Mouse (Mus musculus) CH12.LX (cell line): Measurements from ENCODE around the gene Fry. TPM values are rescaled to one million over a fixed set of nuclear protein-coding genes. Genes with fewer than 3 reads are reported as not detected.

Experiments
- DNase-seq: peaks from one replicate; pipeline ENCODE4 v3.0.0-alpha.2; 2013; ENCODE audit errors: extremely low read depth
- H3K27ac ChIP-seq: 2 replicates; pipeline ENCODE4 v1.5.1; 2012; ENCODE audit warnings: low read depth, mild to moderate bottlenecking, control low read depth, moderate library complexity; ENCODE audit not compliant: insufficient read depth
- H3K27me3 ChIP-seq: replicated peaks from 2 replicates; pipeline ENCODE3; 2012; ENCODE audit warnings: inconsistent platforms
- H3K36me3 ChIP-seq, 2 experiments: replicated peaks in 1 of 2; 2 replicates each; pipeline versions ENCODE3 to v1.6.1; 2012; ENCODE audit warnings: inconsistent platforms in 1 of 2, low read length in 1 of 2, mild to moderate bottlenecking in 1 of 2, mixed read lengths in 1 of 2, moderate library complexity in 1 of 2; ENCODE audit not compliant: control insufficient read depth in 1 of 2, insufficient read depth in 1 of 2
- H3K4me1 ChIP-seq, 2 experiments: 2 replicates each; pipeline ENCODE4 v1.6.1; 2012; ENCODE audit warnings: inconsistent platforms in 1 of 2, moderate library complexity in 1 of 2; ENCODE audit not compliant: insufficient read depth in 2 of 2, control insufficient read depth in 1 of 2
- H3K4me2 ChIP-seq: 2 replicates; pipeline ENCODE4 v1.6.1; 2012; ENCODE audit warnings: low read depth, mild to moderate bottlenecking, control low read depth; ENCODE audit not compliant: poor library complexity, insufficient read depth, severe bottlenecking
- H3K4me3 ChIP-seq, 3 experiments: fragments of 150-350 bp in 1 of 3; sonication (generic) in 1 of 3; replicated peaks in 1 of 3; 2 replicates each; pipeline versions ENCODE3 to v1.5.1; 2011 to 2012; ENCODE audit warnings: low read depth in 2 of 3, low read length in 2 of 3, mild to moderate bottlenecking in 2 of 3, moderate library complexity in 2 of 3, control low read depth in 1 of 3, improper control_type of control experiment in 1 of 3, inconsistent platforms in 1 of 3, mixed read lengths in 1 of 3; ENCODE audit not compliant: poor library complexity in 1 of 3
- H3K79me2 ChIP-seq: replicated peaks from 2 replicates; pipeline ENCODE4 v1.6.1; 2012; ENCODE audit warnings: mild to moderate bottlenecking, moderate library complexity; ENCODE audit not compliant: control insufficient read depth, poor library complexity, insufficient read depth, severe bottlenecking; ENCODE audit errors: extremely low read depth
- H3K9ac ChIP-seq: 2 replicates; pipeline ENCODE4 v1.6.1; 2012; ENCODE audit warnings: low read depth, mild to moderate bottlenecking, control low read depth, moderate library complexity; ENCODE audit not compliant: insufficient read depth
- H3K9me3 ChIP-seq: replicated peaks from 2 replicates; pipeline ENCODE3; 2012; ENCODE audit warnings: low read length, inconsistent platforms, mixed read lengths
- BHLHE40 ChIP-seq: IDR thresholded peaks from 2 replicates; pipeline ENCODE4 v1.6.1; 2011; ENCODE audit warnings: mild to moderate bottlenecking, low read depth, low read length, improper control_type of control experiment
- CHD2 ChIP-seq: IDR thresholded peaks from 2 replicates; pipeline ENCODE4 v1.6.1; 2011; ENCODE audit warnings: low read length, improper control_type of control experiment
- CTCF ChIP-seq, 2 experiments: IDR thresholded peaks in 1 of 2; conservative IDR thresholded peaks in 1 of 2; 2 replicates each; pipeline ENCODE4 v1.5.1; 2011 to 2012; ENCODE audit warnings: low read depth in 2 of 2, low read length in 2 of 2, improper control_type of control experiment in 1 of 2, inconsistent platforms in 1 of 2, mild to moderate bottlenecking in 1 of 2, moderate library complexity in 1 of 2
- E2F4 ChIP-seq: IDR thresholded peaks from 2 replicates; pipeline ENCODE4 v1.6.1; 2011; ENCODE audit warnings: low read depth, low read length, improper control_type of control experiment; ENCODE audit not compliant: insufficient replicate concordance
- ELF1 ChIP-seq: IDR thresholded peaks from 2 replicates; pipeline ENCODE4 v1.6.1; 2014; ENCODE audit warnings: low read depth, mild to moderate bottlenecking, inconsistent platforms, low read length, improper control_type of control experiment
- ETS1 ChIP-seq: conservative IDR thresholded peaks from 2 replicates; pipeline ENCODE4 v1.6.1; 2012; ENCODE audit warnings: low read depth, mild to moderate bottlenecking, inconsistent platforms, low read length, improper control_type of control experiment, moderate library complexity
- GABPA ChIP-seq: IDR thresholded peaks from 2 replicates; pipeline ENCODE4 v1.6.1; 2012; ENCODE audit warnings: low read depth, low read length, improper control_type of control experiment, inconsistent platforms; ENCODE audit not compliant: insufficient replicate concordance
- HCFC1 ChIP-seq: IDR thresholded peaks from 2 replicates; pipeline ENCODE4 v1.6.1; 2012; ENCODE audit warnings: low read depth, mild to moderate bottlenecking, inconsistent platforms, low read length, improper control_type of control experiment
- JUN ChIP-seq: IDR thresholded peaks from 2 replicates; pipeline ENCODE4 v1.6.1; 2011; ENCODE audit warnings: low read depth, mild to moderate bottlenecking, low read length, improper control_type of control experiment, moderate library complexity; ENCODE audit not compliant: insufficient read depth
- JUND ChIP-seq: conservative IDR thresholded peaks from 2 replicates; pipeline ENCODE4 v1.6.1; 2011; ENCODE audit warnings: low read depth, low read length, improper control_type of control experiment
- KAT2A ChIP-seq: IDR thresholded peaks from 2 replicates; pipeline ENCODE4 v1.6.1; 2012; ENCODE audit warnings: low read length, improper control_type of control experiment, inconsistent platforms; ENCODE audit not compliant: insufficient replicate concordance
- MAFK ChIP-seq: IDR thresholded peaks from 2 replicates; pipeline ENCODE4 v1.6.1; 2011; ENCODE audit warnings: low read length, improper control_type of control experiment; ENCODE audit not compliant: insufficient replicate concordance
- MAX ChIP-seq: IDR thresholded peaks from 2 replicates; pipeline ENCODE4 v1.6.1; 2011; ENCODE audit warnings: low read length, improper control_type of control experiment
- MAZ ChIP-seq: IDR thresholded peaks from 2 replicates; pipeline ENCODE4 v1.6.1; 2012; ENCODE audit warnings: low read depth, mild to moderate bottlenecking, inconsistent platforms, low read length, improper control_type of control experiment, moderate library complexity
- MEF2A ChIP-seq: IDR thresholded peaks from 2 replicates; pipeline ENCODE4 v1.6.1; 2014; ENCODE audit warnings: low read depth, mild to moderate bottlenecking, inconsistent platforms, low read length, improper control_type of control experiment, borderline replicate concordance
- MXI1 ChIP-seq: IDR thresholded peaks from 2 replicates; pipeline ENCODE4 v1.6.1; 2011; ENCODE audit warnings: mild to moderate bottlenecking, low read depth, low read length, improper control_type of control experiment
- MYC ChIP-seq: IDR thresholded peaks from 2 replicates; pipeline ENCODE4 v1.6.1; 2011; ENCODE audit warnings: low read depth, mild to moderate bottlenecking, improper control_type of control experiment, low read length
- NELFE ChIP-seq: IDR thresholded peaks from 2 replicates; pipeline ENCODE4 v1.6.1; 2011; ENCODE audit warnings: low read depth, low read length, improper control_type of control experiment
- POLR2A ChIP-seq: IDR thresholded peaks from 2 replicates; pipeline ENCODE4 v1.6.1; 2011; ENCODE audit warnings: low read depth, mild to moderate bottlenecking, improper control_type of control experiment, low read length
- POLR2AphosphoS2 ChIP-seq: IDR thresholded peaks from 2 replicates; pipeline ENCODE4 v1.6.1; 2011; ENCODE audit warnings: low read depth, low read length, improper control_type of control experiment
- RAD21 ChIP-seq: IDR thresholded peaks from 2 replicates; pipeline ENCODE4 v1.6.1; 2011; ENCODE audit warnings: low read depth, mild to moderate bottlenecking, low read length, improper control_type of control experiment, moderate library complexity
- RCOR1 ChIP-seq: conservative IDR thresholded peaks from 2 replicates; pipeline ENCODE4 v1.6.1; 2012; ENCODE audit warnings: low read depth, mild to moderate bottlenecking, inconsistent platforms, low read length, improper control_type of control experiment
- SMC3 ChIP-seq: IDR thresholded peaks from 2 replicates; pipeline ENCODE4 v1.6.1; 2011; ENCODE audit warnings: low read depth, low read length, improper control_type of control experiment
- TBP ChIP-seq: conservative IDR thresholded peaks from 2 replicates; pipeline ENCODE4 v1.6.1; 2011; ENCODE audit warnings: low read depth, low read length, improper control_type of control experiment
- USF1 ChIP-seq: IDR thresholded peaks from 2 replicates; pipeline ENCODE4 v1.6.1; 2014; ENCODE audit warnings: low read depth, mild to moderate bottlenecking, inconsistent platforms, low read length, improper control_type of control experiment
- USF2 ChIP-seq: conservative IDR thresholded peaks from 2 replicates; pipeline ENCODE4 v1.6.1; 2011; ENCODE audit warnings: low read depth, low read length, improper control_type of control experiment
- ZC3H11A ChIP-seq: IDR thresholded peaks from 2 replicates; pipeline ENCODE4 v1.6.1; 2012; ENCODE audit warnings: low read depth, mild to moderate bottlenecking, inconsistent platforms, low read length, improper control_type of control experiment
- ZKSCAN1 ChIP-seq: IDR thresholded peaks from 2 replicates; pipeline ENCODE4 v1.6.1; 2012; ENCODE audit warnings: low read depth, inconsistent platforms, low read length, improper control_type of control experiment, borderline replicate concordance
- ZMIZ1 ChIP-seq: IDR thresholded peaks from 2 replicates; pipeline ENCODE4 v1.6.1; 2012; ENCODE audit warnings: low read depth, mild to moderate bottlenecking, inconsistent platforms, low read length, improper control_type of control experiment
- dilution Hi-C: fragments of 300-500 bp; cut with MboI; formaldehyde crosslinking; loops from 2 replicates; pipeline ENCODE4 v1.14.3; 2020; ENCODE audit warnings: low sequenced_read_pairs; ENCODE audit not compliant: extremely low pct_unique_long_range_greater_than_20kb, extremely low pct_ligation_motif_present
- in situ Hi-C: fragments of 300-500 bp; cut with MboI; formaldehyde crosslinking; loops from 3 replicates; pipeline ENCODE4 v1.14.3; 2019; ENCODE audit warnings: low sequenced_read_pairs, low pct_ligation_motif_present, low pct_unique_long_range_greater_than_20kb, mixed read lengths
- polyA plus RNA-seq: library from polyadenylated mRNA; unstranded; fragments of >175 nt; gene quantifications from 2 replicates; pipeline ENCODE4 v1.2.1, GENCODE M21; 2012; ENCODE audit warnings: low read depth; ENCODE audit not compliant: insufficient read length
- total RNA-seq, 2 experiments: library from RNA; depleted of rRNA; stranded (reverse); fragments of 300-350 nt in 1 of 2; fragments of >200 nt in 1 of 2; gene quantifications; 2 replicates each; pipeline ENCODE4 v1.2.3; 2012 to 2014

The Fry gene
- total and polyA plus RNA-seq, 3 experiments: 0.34 to 0.80 (median 0.34) TPM

DNA sequence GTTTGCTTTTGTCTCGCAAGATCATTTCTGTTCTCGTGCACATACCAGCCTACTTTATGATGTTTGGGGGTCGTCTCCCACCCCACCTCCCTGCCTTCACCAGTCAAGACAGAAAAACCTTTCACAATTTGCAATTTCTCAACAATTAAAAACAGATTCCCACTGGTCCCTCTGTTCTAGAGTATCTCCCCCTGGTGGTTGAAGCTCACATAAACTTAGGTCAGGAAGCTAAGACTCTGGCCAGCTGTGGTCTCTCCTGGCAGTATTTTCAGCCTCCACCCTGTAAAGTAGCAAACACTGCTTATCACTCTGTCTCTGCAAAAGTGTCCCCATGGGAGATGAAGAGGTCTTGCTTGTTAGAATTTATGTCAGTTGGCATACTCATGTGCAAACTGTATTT, 366.8 kb downstream of the Fry start:
- Histone ChIP-seq H3K4me2 (no peak overlapping the region), H3K4me3 (no peak overlapping the region), H3K9me3 (no peaks in the 10 kb centered on the region), H3K36me3 (no peaks in the 10 kb centered on the region), H3K79me2 (no peaks in the 10 kb centered on the region), H3K27me3 (no peaks in the 10 kb centered on the region), H3K27ac (no peak overlapping the region), H3K4me1 (peaks cover 5 to 6% of the 10 kb centered on the region in 2 experiments; a peak in 2 of 4 replicates), H3K9ac (no peak overlapping the region)
- dilution Hi-C loops: no loop called here
- peak; percentile 39 for DNase-seq
- in situ Hi-C loops: no loop called here
- TF ChIP-seq RAD21 (peak; percentile 10), HCFC1 (no peak), ELF1 (no peak), SMC3 (peak; percentile 50), ETS1 (no peak), POLR2A (no peak), ZC3H11A (no peak), MAZ (no peak), USF2 (no peak), CTCF (conservative IDR thresholded peaks at IDR 0.05 in 1 of 2, IDR thresholded peaks at IDR 0.05 in 1 of 2; ENCODE audit: low read depth in 2 of 2, low read length in 2 of 2) (peak; percentile 42 to 68; a peak in 3 of 4 replicates), RCOR1 (no peak), MXI1 (no peak), POLR2AphosphoS2 (no peak), NELFE (no peak), MYC (no peak), JUND (no peak), MEF2A (no peak)

GRCm38 (mm10) chr5:150490285-150490684, 371.8 kb downstream of the Fry start:
- H3K9ac ChIP-seq: no peak overlapping the region
- H3K36me3 ChIP-seq: no peaks in the 10 kb centered on the region
- dilution Hi-C loops: no loop called here

More at GRCm38 (mm10) chr5:150490285-150490684, 371.8 kb downstream of the Fry start:
- Histone ChIP-seq H3K79me2 (no peaks in the 10 kb centered on the region), H3K4me3 (no peak overlapping the region), H3K27ac (no peak overlapping the region), H3K4me1 (peaks cover 2 to 9% of the 10 kb centered on the region in 2 experiments; a peak in 2 of 4 replicates), H3K4me2 (peak overlapping the region; percentile 91; the same call in 1 of the 2 replicates), H3K27me3 (no peaks in the 10 kb centered on the region), H3K9me3 (no peaks in the 10 kb centered on the region)
- in situ Hi-C loops: no loop called here
- TF ChIP-seq GABPA: no peak
- no peak for TF ChIP-seq BHLHE40
- no peak for TF ChIP-seq MAFK
- TF ChIP-seq CHD2: no peak
- no peak for TF ChIP-seq RCOR1
- TF ChIP-seq MXI1: no peak
- TF ChIP-seq ZMIZ1: no peak
- no peak for TF ChIP-seq USF1
- TF ChIP-seq POLR2A: no peak
- no peak for TF ChIP-seq KAT2A
- TF ChIP-seq MEF2A: no peak
- no peak for TF ChIP-seq JUN
- no peak for TF ChIP-seq TBP
- no peak for TF ChIP-seq RAD21
- no peak for TF ChIP-seq POLR2AphosphoS2
- TF ChIP-seq ZKSCAN1: no peak
- TF ChIP-seq USF2: no peak
- no peak for TF ChIP-seq E2F4
- no peak for TF ChIP-seq MAX
- no peak for DNase-seq
